Mouse (Mus musculus): ENCODE data around the gene Gsap. TPM values are rescaled to one million over a fixed set of nuclear protein-coding genes. Genes with fewer than 3 reads are reported as not detected.

The Gsap gene
- 1 to 10 TPM; 6.6 TPM for total RNA-seq (2021)
- long read RNA-seq, experiment 1, partial matches to known transcripts, result 1 of 5 reads
- long read RNA-seq, experiment 1, other reads (novel, unspliced or antisense), result 0 of 5 reads
- long read RNA-seq, experiment 2, transcript Gsap-201 (31 exons, 3,745 nt), result major isoform, 5 of 13 reads
- long read RNA-seq, experiment 2, partial matches to known transcripts, result 5 of 13 reads
- long read RNA-seq, experiment 2, other reads (novel, unspliced or antisense), result 3 of 13 reads

DNA sequence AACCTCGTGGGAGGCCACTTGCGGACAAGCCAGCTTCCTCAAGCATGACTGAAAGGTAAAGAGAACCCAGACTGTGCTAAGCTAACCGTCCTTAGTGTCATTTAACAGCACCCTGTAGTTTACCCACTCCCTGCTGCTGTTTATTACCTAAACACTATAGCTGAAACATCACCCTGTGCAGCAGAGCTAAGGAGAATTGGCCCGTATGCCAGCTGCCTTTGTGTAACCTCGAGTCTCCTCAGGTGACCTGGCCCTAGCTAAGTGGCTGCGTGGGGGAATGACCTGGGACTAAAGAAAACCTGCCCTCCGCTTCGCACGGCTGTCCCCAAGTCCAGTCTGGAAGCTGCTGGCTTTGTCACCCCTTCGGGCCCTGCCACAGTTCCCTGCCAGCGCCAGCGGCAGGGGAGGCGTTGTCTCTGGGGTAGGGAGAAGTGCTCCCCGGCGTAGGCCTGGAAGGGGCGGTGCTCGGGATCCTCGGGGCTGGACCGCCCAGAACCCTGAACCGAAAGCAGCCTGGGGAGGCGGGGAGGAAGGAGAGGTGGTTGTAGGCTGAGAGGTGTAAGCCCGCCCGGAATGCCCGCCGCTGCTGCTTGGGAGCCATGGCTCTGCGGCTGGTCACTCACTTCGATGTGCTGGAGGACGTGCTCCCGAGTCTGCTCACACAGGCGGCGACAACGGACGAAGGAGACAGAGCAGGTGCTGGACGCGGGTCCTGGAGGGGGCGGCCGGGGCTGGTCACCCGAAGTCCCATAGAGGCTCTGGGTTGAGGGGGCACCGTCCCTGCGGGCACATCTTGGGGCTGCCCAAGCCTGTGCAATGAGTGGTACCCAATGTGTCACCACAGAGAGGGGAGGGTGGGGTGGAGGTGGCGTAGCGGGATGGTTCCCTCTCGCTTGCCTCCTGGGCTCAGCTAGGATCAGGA lies at the start of gene Gsap:
Gene Gsap (plus strand): TSS at position 492 of the 922 bp plus-strand sequence.
- peak; percentile 21 to 50 for DNase-seq (ENCODE audit: low spot score in 2 of 2)

DNA sequence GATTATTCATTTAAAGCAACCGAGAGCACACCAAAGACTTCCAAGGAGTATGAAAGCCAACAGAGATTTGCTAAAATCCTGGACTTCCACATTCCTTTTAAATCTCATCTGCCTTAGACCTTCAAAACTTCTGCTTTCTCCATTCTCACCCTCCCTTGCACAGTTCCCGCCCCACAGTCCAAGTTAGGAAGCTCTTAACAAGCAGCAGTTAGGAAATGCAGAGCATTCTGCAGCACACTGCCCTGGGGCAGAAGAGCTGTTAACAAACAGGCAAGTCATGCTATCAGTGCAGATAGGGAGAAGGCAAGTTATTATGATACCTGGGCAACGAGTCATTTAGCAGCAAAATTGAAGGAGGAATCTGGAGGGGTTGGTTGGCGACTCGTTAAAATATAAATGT lies 49.5 kb upstream of the Gsap start:
- no peak for DNase-seq (ENCODE audit: low spot score in 2 of 2)

DNA sequence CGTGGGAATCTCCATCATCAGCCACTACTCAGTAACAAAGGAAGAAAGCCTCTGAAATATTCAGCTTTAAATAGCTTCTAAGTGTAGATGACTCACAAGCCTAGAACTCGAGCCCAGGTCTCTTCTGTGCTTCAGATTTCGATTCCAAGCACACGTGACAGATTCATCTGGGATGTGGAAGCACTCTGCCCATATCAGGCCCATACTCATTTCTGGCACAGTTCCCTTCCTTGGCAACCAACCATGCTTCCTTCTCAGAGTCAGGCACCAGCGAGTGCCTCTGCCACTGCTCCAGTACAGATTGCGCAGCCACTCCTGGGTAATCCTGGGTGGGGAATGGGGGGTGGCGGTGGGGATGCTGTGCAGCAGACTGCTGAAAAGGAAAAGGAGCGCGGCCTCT lies 46.5 kb upstream of the Gsap start:
- peak in 1 of 2 experiments; percentile 4 for DNase-seq (ENCODE audit: low spot score in 2 of 2)

DNA sequence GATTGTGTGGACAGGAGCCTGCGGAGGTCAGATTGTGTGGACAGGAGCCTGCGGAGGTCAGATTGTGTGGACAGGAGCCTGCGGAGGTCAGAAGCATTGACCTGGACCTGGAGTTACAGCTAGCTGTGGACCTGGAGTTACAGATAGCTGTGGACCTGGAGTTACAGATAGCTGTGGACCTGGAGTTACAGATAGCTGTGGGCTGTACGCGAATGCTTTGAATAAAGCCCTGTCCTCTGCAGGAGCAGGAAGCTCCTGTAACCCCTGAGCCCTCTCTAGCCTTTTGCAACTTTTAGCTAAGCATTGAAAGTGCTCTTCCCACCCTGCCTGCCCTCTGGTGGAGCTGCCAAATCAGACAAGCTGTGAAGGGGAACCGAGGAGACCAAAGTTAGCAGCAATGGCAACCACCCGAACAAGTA lies 44.9 kb upstream of the Gsap start:
- DNase-seq (ENCODE audit: low spot score in 2 of 2), result peak in 1 of 2 experiments; percentile 21

DNA sequence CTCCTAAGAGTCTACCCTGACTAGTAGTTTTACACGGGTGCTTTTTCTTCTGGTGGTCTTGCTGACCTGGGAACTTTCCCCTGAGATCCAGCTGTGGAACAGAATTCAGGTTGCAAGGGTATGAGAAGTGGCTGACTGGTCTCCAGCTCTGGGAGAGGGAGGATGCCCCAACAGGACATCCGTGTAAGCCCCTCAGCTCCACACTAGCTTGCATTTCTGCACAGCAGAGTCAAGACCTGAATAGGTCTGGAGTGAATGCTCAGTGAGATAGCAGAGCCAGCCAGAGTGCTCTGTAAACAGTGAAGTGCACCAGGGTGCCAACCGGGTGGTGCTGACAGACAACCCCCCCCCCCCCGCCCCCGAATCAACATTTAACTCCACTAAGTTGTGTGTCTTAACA lies 44.4 kb upstream of the Gsap start:
- DNase-seq (ENCODE audit: low spot score in 2 of 2), result no peak

DNA sequence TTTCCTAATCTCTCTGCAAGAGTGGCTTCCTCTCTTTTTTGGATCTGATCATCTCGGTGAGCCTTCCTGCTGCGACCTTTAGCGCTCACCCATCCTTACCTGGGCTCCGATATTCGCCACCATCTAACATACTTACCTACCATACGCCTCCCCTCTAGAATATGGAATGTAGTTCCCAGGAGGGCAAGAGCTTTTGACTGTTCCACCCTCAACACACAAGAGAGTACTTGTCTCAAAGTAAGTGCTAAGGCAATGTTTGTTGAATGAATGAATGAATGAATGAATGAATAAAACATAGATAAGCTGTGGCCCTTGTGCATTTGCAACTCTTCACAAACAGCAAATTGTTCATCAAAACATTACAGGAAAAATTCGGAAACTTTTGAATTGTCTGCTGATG lies 43.0 kb upstream of the Gsap start:
- DNase-seq (ENCODE audit: low spot score in 2 of 2), result no peak

DNA sequence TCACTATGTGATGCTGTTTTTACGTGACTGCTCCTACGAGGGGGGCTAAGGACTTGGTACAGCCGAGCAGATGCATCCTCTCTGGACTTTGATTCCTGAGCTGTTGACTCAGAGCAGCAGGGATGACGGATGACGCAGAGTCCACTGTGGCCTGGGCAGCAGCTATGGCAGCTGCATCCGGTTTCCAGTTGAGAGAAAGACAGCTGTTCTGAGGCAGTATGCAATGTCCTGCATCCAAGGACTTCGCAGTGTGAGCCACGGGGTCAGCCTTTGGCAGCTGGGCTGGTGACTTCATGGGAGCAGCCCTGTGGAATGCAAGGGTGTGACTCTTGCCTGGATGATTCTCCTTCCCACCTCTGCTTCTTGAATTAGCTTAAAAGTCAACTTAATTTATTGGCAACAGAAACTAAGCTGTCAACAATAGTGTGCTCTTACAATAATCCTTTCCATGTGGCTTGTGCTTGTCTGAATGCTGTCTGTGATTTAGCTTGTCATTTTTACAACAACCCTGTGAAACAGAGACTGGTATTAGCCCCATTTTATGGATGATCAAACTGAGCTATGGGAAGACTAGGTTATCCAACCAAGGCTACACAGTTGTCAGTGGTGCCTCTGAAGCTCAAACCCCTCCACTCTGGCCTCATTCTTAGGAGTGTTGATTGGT lies 41.4 kb upstream of the Gsap start:
- DNase-seq (ENCODE audit: low spot score in 2 of 2), result peak in 1 of 2 experiments; percentile 12

DNA sequence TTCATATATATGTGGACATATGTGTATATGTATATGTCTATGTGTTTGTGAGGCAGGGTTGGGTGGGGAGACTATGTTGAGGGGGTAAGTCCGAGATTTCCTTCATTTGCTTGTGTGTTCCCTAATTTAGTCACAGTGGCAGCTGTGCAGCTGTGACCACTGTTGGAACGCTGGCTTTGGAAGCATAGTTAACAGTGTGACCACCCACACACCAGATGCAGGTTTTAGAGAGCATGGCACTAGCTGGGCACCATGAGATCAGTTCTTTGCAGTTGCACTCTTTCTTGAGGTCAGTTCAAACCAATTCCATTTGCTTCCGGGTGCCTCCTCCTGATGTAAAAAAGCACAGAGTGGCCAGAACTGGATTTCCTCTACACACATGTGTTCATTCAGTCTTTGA lies 37.7 kb upstream of the Gsap start:
- no peak for DNase-seq (ENCODE audit: low spot score in 2 of 2)

DNA sequence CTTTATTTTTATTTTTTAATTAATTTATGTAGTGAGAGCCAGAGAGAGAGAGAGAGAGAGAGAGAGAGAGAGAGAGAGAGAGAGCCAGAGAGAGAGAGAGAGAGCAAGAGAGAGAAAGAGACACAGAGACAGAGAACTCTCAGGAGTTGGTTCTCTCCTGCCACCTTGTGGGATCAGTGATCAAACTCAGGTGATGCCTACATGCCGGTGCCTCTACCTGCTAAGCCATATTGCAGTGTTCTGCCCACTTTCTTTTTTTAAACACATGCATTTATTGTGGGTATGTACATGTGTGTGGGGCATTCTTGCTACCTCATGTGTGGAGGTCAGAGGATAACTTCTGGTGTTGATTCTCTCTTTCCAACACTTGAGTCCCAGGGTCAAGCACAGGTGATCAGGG lies 32.4 kb upstream of the Gsap start:
- DNase-seq (ENCODE audit: low spot score in 2 of 2), result no peak

DNA sequence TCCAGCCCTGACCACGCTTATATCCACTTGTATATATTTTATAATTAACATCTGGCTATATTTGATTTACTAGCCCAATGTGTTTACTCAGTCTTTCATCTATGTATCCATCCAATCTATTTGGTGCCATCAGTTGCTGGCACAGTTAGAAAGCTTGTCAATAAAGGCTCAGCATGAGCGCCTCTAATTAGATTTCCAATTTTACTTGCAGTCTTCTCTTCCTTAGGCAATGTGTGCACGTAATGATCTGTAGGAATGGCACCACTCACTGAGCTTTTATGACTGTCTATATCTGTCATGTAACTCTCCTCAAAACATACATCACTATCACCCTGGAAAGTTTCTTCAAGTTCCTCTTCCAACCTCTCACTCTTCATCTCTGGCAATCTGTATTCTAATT lies 29.3 kb upstream of the Gsap start:
- DNase-seq (ENCODE audit: low spot score in 2 of 2), result no peak

DNA sequence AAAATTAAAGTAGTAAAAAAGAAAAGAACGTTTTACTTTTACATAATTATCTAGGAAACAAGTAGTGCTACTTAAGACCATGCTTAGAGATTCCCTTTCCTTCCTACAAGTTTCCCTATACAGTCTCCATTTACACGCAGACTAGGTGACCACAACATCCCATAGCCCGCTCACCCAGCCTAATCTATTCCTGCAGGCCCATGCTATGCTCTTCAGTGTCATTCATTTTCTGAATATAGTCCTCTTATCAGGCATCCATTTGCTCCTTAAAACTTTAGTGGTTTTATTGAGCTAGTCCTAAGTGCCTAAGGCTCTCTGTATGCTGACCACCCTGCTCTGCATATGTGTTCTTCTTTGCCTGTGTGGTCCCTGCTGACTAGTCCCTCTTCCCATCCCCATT lies 26.5 kb upstream of the Gsap start:
- DNase-seq (ENCODE audit: low spot score in 2 of 2), result no peak

DNA sequence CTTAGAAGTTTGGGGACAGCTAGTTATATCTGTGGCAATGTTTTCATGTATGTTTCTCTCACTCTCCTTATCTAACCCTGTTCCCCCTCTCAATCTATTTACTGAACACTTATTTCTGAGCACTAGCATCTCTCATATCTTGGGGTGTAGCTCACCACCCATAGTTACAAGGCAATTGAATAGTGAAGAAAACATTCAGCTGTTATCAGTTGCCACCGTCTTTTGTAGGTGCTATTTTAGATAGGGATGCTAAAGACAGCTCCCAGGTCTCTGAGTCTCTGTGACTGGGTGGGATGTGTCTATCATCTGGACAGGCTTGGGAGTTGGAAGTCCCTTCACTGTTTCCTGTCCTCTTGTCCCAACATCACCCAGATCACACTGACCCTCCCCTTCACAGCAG lies 25.3 kb upstream of the Gsap start:
- DNase-seq (ENCODE audit: low spot score in 2 of 2), result no peak

DNA sequence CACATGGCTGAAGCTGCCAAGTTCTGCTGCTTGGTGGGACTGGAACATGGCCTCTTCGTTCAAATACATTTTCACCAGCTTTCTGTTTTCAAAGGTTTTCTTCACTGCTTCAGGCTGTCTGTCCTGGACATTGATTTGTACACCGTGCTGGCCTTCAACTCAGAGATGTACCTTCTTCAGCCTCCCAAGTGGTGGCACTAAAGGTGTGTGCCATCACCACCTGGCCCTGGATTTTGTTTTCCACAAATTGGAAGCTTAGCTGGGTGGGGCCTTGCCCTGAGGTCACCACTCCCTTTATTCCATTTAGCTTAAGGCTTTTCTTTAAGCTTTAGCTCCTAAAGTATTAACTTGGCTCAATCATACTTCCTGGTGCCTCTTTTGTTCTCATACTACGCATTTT lies 22.6 kb upstream of the Gsap start:
- no peak for DNase-seq (ENCODE audit: low spot score in 2 of 2)

DNA sequence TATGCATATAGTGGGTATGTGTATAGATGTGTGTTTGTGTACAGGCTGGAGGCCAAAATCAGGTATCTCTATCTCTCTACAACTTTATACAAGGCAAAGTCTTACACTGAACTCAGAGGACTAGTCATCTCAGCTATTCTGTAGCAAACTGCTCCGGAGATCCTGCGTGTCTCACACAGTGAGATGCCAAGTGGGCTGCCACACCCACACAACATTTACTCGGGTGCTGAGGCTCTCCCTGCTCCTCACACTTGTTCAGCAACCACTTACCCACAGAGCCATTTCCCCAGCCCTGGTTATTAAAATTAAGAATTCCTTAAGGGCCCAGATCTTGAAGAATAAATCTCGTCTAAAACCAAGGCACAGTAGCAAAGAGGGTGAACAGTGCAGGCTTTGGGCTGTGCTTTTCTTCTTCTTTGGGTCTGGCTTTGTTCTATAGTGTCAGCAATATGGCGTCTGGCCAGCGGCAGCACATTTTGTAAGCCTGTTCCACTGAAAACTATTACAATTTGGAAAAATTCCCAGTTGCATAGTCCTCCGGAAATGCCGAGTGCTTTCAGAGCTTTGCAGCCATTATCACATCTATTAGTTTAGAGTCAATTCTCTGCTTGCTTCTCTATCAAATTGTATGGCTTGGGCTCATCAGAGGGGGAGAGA lies 17.2 kb upstream of the Gsap start:
- DNase-seq (ENCODE audit: low spot score in 2 of 2), result no peak

DNA sequence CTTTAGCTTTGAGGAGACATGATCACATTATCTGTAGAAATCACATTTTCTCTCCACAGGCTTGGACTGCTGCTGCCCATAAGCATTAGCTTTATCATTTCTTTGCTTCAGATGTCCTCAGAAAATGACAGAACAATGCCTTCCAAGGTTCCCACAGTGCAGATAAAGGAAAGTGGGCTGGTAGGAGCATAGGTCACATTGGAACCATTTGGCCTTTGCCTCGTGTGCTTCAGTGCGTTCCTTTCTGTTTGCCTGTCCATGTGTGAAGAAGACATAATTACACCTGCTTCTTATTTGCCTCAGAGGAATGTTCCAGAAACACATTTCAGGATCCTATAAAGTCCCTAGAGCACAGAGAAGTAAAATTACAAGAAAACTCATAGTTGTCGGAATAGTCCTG lies 16.7 kb upstream of the Gsap start:
- no peak for DNase-seq (ENCODE audit: low spot score in 2 of 2)

DNA sequence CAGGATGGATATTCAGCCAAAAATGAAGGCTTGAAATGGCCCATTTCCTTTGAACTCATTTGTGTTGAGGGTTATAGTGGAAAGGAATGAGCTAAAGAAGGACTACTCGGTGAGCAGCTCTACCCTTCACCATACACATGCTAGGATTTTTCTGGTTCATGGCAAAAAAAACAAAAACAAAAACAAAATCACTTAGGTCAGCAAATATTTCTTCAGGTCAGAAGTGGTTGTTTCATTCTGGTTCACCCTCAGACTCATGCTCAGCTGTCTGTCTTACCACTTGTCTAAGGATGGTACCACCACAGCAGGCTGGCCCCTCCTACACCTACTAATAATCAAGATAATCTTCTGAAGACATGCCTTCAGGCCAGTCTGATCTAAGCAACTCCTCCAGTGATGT lies 16.2 kb upstream of the Gsap start:
- no peak for DNase-seq (ENCODE audit: low spot score in 2 of 2)

DNA sequence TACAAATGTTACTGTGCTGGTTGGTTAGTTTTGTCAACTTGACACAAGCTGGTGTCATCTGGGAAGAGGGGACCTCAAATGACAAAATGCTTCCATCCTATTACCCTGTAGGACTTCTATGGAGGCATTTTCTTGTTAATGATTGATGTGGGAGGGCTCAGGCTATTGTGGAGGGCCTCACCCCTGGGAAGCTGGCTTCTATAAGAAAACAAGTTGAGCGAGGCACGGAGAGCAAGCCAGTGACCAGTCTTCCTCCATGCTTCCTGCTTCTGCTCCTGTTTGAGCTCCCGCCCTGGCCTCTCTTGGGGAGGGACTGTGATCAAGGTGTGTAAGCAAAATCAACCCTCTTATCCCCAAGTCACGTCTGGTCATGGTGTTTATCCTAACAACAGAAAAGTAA lies 15.6 kb upstream of the Gsap start:
- DNase-seq (ENCODE audit: low spot score in 2 of 2), result no peak

DNA sequence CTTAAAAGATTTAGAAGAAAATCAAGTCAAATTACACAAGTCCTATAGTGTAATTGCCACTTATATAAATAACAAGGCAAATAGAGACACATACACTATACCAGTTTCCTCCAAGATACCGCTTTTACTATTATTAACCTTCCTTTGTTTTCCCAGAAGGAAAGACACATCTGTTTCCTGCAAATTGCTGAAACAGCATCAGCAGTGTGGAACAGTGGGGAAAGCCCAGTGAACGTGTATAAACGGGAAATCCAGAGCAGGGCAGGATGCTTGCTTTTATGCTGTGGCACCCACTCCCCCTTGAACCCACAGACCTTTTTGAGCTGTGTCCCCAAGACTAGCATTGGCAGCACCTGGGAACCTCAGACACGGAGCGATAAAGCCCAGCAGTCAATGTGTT lies 15.2 kb upstream of the Gsap start:
- DNase-seq (ENCODE audit: low spot score in 2 of 2), result no peak

DNA sequence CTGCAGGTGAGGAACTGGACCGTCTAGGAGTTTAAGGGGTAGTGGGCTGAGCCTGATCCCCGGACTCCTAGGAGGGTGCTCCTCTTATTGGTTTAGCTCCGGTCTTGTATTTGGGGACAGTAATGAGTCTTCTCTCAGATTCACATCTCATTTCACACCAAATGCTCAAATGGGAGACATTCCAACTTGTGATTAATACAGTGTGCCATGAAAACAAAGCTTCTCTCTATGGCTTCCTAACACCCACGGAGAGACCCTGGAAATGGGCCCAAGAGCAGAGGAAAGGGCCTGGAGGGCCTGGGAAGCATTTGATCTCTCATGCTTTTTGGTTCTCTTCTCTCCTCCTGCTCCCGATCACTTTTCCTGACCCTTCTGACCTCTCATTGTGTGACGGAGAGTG lies 14.7 kb upstream of the Gsap start:
- no peak for DNase-seq (ENCODE audit: low spot score in 2 of 2)

DNA sequence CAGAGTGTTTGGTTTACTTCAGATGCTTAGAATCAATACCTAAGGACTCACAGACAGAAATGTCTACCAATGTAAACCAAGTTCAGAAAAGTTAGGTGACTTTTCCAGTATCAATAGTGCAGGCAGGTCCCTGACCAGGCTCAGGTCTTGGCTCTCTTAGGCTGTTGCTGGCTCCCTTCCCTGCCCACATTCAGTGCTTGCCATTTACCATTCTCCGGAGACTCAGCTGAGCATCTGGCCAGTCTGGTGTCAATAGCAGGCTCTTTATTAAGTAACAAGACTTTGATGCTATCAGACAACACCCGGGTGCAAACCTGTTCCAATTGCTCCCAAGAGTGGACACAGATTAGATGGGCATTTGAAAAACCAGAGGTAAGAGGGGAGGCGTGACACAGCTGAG lies 13.7 kb upstream of the Gsap start:
- no peak for DNase-seq (ENCODE audit: low spot score in 2 of 2)
